Mouse (Mus musculus) C2C12 (cell line): ENCODE data around the gene Slc39a11.

Source experiments
- CEBPB ChIP-seq: IDR thresholded peaks from one replicate; pipeline ENCODE4 v1.6.1; 2011; ENCODE audit warnings: low read depth, mild to moderate bottlenecking, control low read depth, moderate library complexity
- CTCF ChIP-seq: IDR thresholded peaks from one replicate; pipeline ENCODE4 v1.5.1; 2011; ENCODE audit not compliant: control insufficient read depth, insufficient read depth, insufficient read length
- FOSL1 ChIP-seq: IDR thresholded peaks from one replicate; pipeline ENCODE4 v1.8.0; 2011; ENCODE audit warnings: mild to moderate bottlenecking, low read length; ENCODE audit not compliant: poor library complexity, insufficient read depth, severe bottlenecking
- MAX ChIP-seq: IDR thresholded peaks from one replicate; pipeline ENCODE4 v1.6.1; 2011; ENCODE audit warnings: mild to moderate bottlenecking, control low read depth
- MYOD1 ChIP-seq: IDR thresholded peaks from one replicate; pipeline ENCODE4 v1.6.1; 2011; ENCODE audit warnings: low read depth; ENCODE audit not compliant: control insufficient read depth, insufficient read length
- MYOG ChIP-seq: IDR thresholded peaks from one replicate; pipeline ENCODE4 v1.6.1; 2011; ENCODE audit not compliant: control insufficient read depth, insufficient read length; ENCODE audit errors: extremely low read depth

DNA sequence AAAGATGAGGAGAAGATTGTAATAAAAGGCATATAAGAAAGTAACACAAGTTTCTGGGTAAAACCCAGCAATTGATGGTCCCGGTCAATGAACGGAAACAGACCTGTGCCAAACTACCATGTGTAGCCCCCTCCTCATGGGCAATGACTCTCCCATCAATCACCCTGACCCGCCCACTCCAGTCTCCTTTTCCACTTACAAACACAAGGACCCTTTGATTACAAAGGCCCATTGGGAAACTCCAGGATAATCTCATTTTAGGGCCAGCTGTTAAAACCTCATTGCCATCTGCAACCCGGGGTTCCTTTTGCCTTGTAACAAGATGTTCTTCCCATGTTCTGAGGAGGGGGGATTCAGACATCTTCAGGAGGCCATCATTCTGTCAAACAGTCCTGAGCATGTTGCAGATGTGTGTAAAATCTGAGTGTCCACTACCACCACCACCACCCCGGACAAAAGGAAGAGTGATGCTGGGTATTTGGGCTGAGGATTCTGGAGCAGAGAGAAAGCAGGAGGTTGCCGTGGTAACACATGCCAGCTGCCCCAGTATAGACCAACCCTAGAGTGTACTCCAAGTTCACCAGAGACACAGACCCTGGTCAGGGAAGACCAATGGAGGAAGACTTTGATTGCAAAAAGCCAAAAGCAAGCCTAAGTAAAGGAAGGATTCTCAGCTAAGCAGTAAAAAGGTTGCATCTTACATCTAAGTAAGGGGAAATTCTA is 419.3 kb downstream of the Slc39a11 start:
- no peak for TF ChIP-seq CTCF
- no peak for TF ChIP-seq CEBPB
- no peak for TF ChIP-seq FOSL1
- TF ChIP-seq MYOG = no peak
- no peak for TF ChIP-seq MYOD1
- no peak for TF ChIP-seq MAX
